Mouse (Mus musculus): ENCODE results near the gene Wdr91. TPM values are rescaled to one million over a fixed set of nuclear protein-coding genes. Genes with fewer than 3 reads are reported as not detected.

The Wdr91 gene
- polyA plus RNA-seq, 1 experiment from 2014 or later: 10.3 TPM

DNA sequence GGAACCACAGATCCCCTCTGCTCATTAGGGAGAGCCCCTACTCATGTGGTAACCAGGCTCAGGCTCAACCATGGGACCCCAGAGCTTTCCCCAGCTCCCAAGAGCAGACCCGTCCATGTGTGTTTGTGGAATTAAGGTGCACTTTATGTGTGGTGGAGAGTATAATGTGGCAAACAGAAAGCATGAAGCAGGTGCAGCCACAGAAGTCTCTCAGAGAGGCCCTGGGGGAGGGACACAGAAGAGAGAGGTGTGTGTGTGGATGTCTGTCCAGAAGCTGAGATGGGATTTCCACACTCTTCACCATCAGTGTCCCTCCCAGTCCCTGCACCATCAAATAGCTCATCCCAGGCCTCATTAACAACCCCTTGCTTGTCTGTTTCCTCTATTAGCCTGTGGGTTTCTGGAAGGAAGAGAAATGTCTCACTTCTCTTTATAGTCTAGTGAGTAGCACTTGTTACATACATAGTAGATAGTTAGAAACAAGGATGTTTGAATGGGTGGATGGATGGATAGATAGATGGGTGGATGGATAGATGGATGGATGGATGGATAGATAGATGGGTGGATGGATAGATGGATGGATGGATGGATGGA, 35.9 kb upstream of the Wdr91 start:
- H3K27ac ChIP-seq (replicated peaks; ENCODE audit: low read depth, low read length): no peak overlapping the region
- ATAC-seq (ENCODE audit: insufficient number of reproducible peaks, low FRiP score, low TSS enrichment, low read depth) (no peak), DNase-seq (ENCODE audit: low spot score) (no peak)
- peaks cover 4% of the 10 kb centered on the region for H3K27me3 ChIP-seq (ENCODE audit: control insufficient read depth, insufficient read depth, low read length)
- no peaks in the 10 kb centered on the region; the same call in 1 of the 2 replicates for H3K9me3 ChIP-seq (ENCODE audit: control insufficient read depth, low read length)
- WGBS: 85% methylated on average over 1 of the region's 1 CpGs
- no peaks in the 10 kb centered on the region for H3K36me3 ChIP-seq (ENCODE audit: control insufficient read depth, insufficient read depth, low read length)
- no peak overlapping the region for H3K4me2 ChIP-seq (ENCODE audit: low read depth, severe bottlenecking)
- no peaks in the 10 kb centered on the region for H3K4me1 ChIP-seq (ENCODE audit: control insufficient read depth, insufficient read depth, low read length)
- H3K9ac ChIP-seq (ENCODE audit: low read length): no peak overlapping the region
- no peak overlapping the region for H3K4me3 ChIP-seq (ENCODE audit: low read depth, low read length)

DNA sequence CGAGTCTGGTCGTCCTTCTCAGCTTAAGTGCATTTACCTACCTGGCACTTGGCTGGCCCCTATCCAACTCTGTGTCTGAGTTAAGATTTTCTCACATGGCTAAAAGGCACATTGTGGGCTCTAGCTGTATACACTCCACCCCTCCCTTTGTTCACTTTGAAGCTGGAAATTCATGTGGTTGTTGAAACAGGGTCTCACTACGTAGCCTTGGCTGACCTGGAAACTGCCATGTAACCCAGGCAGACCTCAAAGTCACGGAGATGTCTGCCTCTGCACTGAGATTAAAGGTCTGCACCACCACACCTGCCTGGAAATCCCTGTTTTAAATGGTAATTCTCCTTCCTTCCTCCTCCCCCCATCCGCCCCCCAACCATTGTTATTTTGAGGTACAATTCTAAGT, 32.8 kb upstream of the Wdr91 start:
- Histone ChIP-seq H3K27ac (replicated peaks; ENCODE audit: low read depth, low read length) (no peak overlapping the region), H3K9me3 (ENCODE audit: control insufficient read depth, low read length) (no peaks in the 10 kb centered on the region; the same call in 1 of the 2 replicates), H3K4me3 (ENCODE audit: low read depth, low read length) (no peak overlapping the region), H3K36me3 (ENCODE audit: control insufficient read depth, insufficient read depth, low read length) (no peaks in the 10 kb centered on the region), H3K4me2 (ENCODE audit: low read depth, severe bottlenecking) (no peak overlapping the region), H3K4me1 (ENCODE audit: control insufficient read depth, insufficient read depth, low read length) (0 out of 2 replicates have a peak, but pooled peaks cover 4% of the 10 kb centered on the region), H3K9ac (ENCODE audit: low read length) (no peak overlapping the region), H3K27me3 (ENCODE audit: control insufficient read depth, insufficient read depth, low read length) (peaks cover under 1% of the 10 kb centered on the region)
- WGBS: 84% methylated on average over 5 of the region's 5 CpGs
- no peak for DNase-seq (ENCODE audit: low spot score)
- ATAC-seq (ENCODE audit: insufficient number of reproducible peaks, low FRiP score, low TSS enrichment, low read depth): no peak

DNA sequence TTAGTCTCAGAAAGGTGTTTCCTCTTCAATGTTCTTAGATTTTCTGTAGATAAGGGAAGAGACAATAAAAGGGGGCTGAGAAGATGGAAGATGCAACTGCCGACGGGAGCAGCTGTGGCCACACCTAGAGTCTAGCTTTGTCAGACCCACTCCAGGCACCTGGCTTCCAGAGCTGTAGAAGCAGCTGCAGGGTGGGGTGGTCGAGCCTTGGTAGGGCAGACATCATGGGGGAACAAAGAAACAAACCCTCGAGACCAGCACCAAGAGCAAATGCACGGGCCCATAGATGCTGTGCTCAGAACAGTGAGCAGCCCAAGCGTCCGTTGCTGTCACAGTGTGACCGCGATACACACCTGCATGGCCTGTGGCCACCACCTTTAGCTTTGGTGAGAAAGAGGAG, 31.8 kb upstream of the Wdr91 start:
- H3K36me3 ChIP-seq (ENCODE audit: control insufficient read depth, insufficient read depth, low read length): no peaks in the 10 kb centered on the region
- WGBS: 85% methylated on average over 9 of the region's 9 CpGs
- no peak overlapping the region for H3K27ac ChIP-seq (replicated peaks; ENCODE audit: low read depth, low read length)
- ATAC-seq (ENCODE audit: insufficient number of reproducible peaks, low FRiP score, low TSS enrichment, low read depth) (no peak), DNase-seq (ENCODE audit: low spot score) (no peak)
- no peak overlapping the region for H3K9ac ChIP-seq (ENCODE audit: low read length)
- H3K4me3 ChIP-seq (ENCODE audit: low read depth, low read length): no peak overlapping the region
- 0 out of 2 replicates have a peak, but pooled peaks cover 4% of the 10 kb centered on the region for H3K4me1 ChIP-seq (ENCODE audit: control insufficient read depth, insufficient read depth, low read length)
- H3K9me3 ChIP-seq (ENCODE audit: control insufficient read depth, low read length): no peaks in the 10 kb centered on the region; the same call in 1 of the 2 replicates
- H3K4me2 ChIP-seq (ENCODE audit: low read depth, severe bottlenecking): no peak overlapping the region
- no peaks in the 10 kb centered on the region for H3K27me3 ChIP-seq (ENCODE audit: control insufficient read depth, insufficient read depth, low read length)

DNA sequence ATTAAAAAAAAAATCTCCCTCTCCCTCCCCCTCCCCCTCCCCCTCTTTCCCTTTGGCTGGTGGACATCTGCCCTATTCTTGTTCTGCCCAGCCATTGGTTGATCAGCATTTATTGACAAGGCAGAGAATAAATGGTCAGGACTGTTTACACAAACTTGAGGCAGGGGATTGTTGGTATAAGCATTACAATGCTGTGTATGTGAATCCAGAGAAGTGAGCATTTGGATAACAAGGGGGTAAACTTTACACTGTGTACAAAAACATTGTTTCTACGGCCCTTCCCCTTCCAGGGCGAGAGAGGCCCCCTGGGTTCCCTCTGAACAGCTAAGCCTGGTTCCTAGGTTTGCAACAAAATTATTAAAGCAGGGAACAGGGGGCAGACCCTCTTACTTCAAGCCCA, 30.8 kb upstream of the Wdr91 start:
- Histone ChIP-seq H3K36me3 (ENCODE audit: control insufficient read depth, insufficient read depth, low read length) (no peaks in the 10 kb centered on the region), H3K9me3 (ENCODE audit: control insufficient read depth, low read length) (no peaks in the 10 kb centered on the region), H3K4me2 (ENCODE audit: low read depth, severe bottlenecking) (no peak overlapping the region), H3K4me3 (ENCODE audit: low read depth, low read length) (no peak overlapping the region), H3K27ac (replicated peaks; ENCODE audit: low read depth, low read length) (no peak overlapping the region), H3K27me3 (ENCODE audit: control insufficient read depth, insufficient read depth, low read length) (no peaks in the 10 kb centered on the region), H3K4me1 (ENCODE audit: control insufficient read depth, insufficient read depth, low read length) (0 out of 2 replicates have a peak, but pooled peaks cover 4% of the 10 kb centered on the region), H3K9ac (ENCODE audit: low read length) (no peak overlapping the region)
- 70% methylated on average over 2 of the region's 2 CpGs for WGBS
- ATAC-seq (ENCODE audit: insufficient number of reproducible peaks, low FRiP score, low TSS enrichment, low read depth) (no peak), DNase-seq (ENCODE audit: low spot score) (no peak)

DNA sequence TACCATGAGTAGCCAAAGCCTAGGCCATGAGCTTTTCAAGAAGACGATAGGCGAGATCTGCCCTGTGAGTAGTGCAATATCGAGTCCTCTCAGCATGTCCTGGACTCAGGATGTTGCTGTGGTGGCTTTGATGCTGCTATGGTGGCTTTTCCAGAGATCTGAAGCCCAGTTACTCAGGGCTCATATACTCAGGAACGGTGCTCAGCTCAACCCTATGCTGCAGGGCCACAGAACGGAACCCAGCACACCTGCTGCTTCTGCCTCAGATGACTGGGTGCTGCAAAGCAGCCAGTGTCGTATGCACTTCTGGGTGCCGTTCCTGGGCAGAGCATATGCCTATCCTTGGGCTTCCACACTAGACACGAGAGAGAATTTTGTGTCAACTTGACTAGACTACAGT, 28.8 kb upstream of the Wdr91 start:
- Histone ChIP-seq H3K27me3 (ENCODE audit: control insufficient read depth, insufficient read depth, low read length) (no peaks in the 10 kb centered on the region), H3K9ac (ENCODE audit: low read length) (no peak overlapping the region), H3K27ac (replicated peaks; ENCODE audit: low read depth, low read length) (no peak overlapping the region), H3K36me3 (ENCODE audit: control insufficient read depth, insufficient read depth, low read length) (no peaks in the 10 kb centered on the region), H3K4me2 (ENCODE audit: low read depth, severe bottlenecking) (no peak overlapping the region), H3K9me3 (ENCODE audit: control insufficient read depth, low read length) (no peaks in the 10 kb centered on the region), H3K4me1 (ENCODE audit: control insufficient read depth, insufficient read depth, low read length) (0 out of 2 replicates have a peak, but pooled peaks cover 4% of the 10 kb centered on the region), H3K4me3 (ENCODE audit: low read depth, low read length) (no peak overlapping the region)
- 87% methylated on average over 8 of the region's 8 CpGs for WGBS
- DNase-seq (ENCODE audit: low spot score) (no peak), ATAC-seq (ENCODE audit: insufficient number of reproducible peaks, low FRiP score, low TSS enrichment, low read depth) (no peak)

DNA sequence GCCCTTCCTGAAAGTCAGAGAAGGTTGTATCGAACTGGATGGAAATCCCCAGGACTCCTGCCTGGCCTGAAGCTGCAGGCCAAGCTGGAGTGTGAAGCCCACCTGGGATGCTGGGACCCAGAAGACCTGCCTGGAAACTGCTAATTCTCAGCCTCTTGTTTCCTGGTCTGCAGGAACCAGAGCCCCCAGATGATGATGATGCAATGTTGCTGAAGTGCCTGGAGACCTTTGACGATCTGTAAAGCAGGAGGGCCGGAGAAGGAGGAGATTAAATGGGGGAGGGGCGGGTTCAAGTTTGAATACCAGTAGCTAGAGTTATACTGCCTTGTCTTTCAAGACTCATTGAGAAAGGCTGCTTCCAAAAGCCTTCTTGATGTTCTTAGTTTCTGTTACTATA, 28.3 kb upstream of the Wdr91 start:
- ATAC-seq (ENCODE audit: insufficient number of reproducible peaks, low FRiP score, low TSS enrichment, low read depth) (no peak), DNase-seq (ENCODE audit: low spot score) (no peak)
- Histone ChIP-seq H3K9me3 (ENCODE audit: control insufficient read depth, low read length) (no peaks in the 10 kb centered on the region), H3K36me3 (ENCODE audit: control insufficient read depth, insufficient read depth, low read length) (no peaks in the 10 kb centered on the region), H3K4me3 (ENCODE audit: low read depth, low read length) (no peak overlapping the region), H3K9ac (ENCODE audit: low read length) (no peak overlapping the region), H3K27me3 (ENCODE audit: control insufficient read depth, insufficient read depth, low read length) (no peaks in the 10 kb centered on the region), H3K4me2 (ENCODE audit: low read depth, severe bottlenecking) (no peak overlapping the region), H3K4me1 (ENCODE audit: control insufficient read depth, insufficient read depth, low read length) (0 out of 2 replicates have a peak, but pooled peaks cover 4% of the 10 kb centered on the region), H3K27ac (replicated peaks; ENCODE audit: low read depth, low read length) (no peak overlapping the region)
- WGBS: 43% methylated on average over 4 of the region's 4 CpGs

DNA sequence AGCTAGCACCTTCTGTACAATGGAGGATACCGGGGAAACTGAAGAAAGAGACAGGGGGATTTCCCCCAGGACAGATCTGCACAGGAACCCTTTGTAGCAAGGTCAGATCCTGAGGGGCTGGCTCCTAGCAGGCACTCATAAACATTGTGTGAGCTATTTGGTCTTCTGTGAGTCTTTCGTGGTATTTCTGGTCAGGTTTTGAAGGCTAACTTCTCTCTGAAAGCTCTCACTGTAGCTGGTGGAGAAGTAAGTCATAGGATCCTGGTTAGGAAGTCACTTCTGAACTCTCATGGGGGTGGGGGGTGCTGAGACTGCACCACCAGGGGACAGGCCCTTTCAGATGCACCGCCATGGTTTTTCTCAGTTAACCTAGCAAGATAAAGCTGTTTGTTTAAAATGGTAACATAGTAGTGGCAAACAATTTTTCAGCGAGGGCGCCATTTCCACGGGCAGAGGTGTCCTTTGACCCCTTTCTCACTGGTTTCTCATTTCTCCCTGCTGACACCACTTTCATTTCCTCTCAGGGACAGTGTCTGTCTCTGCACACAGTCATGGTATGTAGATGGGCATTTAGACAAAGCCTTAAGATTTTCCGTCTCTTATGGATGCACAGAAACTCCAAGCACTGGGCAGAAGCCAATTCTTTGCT, 27.7 kb upstream of the Wdr91 start:
- Histone ChIP-seq H3K27ac (replicated peaks; ENCODE audit: low read depth, low read length) (no peak overlapping the region), H3K9me3 (ENCODE audit: control insufficient read depth, low read length) (no peaks in the 10 kb centered on the region), H3K36me3 (ENCODE audit: control insufficient read depth, insufficient read depth, low read length) (no peaks in the 10 kb centered on the region), H3K4me3 (ENCODE audit: low read depth, low read length) (no peak overlapping the region), H3K4me1 (ENCODE audit: control insufficient read depth, insufficient read depth, low read length) (0 out of 2 replicates have a peak, but pooled peaks cover 4% of the 10 kb centered on the region), H3K4me2 (ENCODE audit: low read depth, severe bottlenecking) (no peak overlapping the region), H3K9ac (ENCODE audit: low read length) (no peak overlapping the region), H3K27me3 (ENCODE audit: control insufficient read depth, insufficient read depth, low read length) (no peaks in the 10 kb centered on the region)
- 73% methylated on average over 7 of the region's 7 CpGs for WGBS
- DNase-seq (ENCODE audit: low spot score) (no peak), ATAC-seq (ENCODE audit: insufficient number of reproducible peaks, low FRiP score, low TSS enrichment, low read depth) (no peak)

DNA sequence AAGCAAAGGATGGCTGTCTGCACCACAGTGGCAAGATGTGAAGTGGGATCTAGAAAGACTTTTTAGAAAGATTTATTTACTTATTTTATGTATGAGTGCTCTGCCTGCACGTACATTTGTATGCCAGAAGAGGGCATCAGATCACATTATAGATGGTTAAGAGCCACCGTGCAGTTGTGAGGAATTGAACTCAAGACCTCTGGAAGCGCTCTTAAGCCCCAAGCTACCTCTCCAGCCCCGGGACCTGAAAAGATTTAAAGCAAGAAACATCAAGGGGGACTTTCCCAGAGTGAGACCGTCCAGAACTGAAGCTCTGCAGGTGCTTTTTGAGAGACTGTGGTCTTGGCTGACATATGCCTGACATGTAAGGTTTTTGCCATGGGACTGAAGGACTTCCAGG, 26.1 kb upstream of the Wdr91 start:
- WGBS: 70% methylated on average over 5 of the region's 5 CpGs
- H3K36me3 ChIP-seq (ENCODE audit: control insufficient read depth, insufficient read depth, low read length): no peaks in the 10 kb centered on the region
- no peak overlapping the region for H3K4me3 ChIP-seq (ENCODE audit: low read depth, low read length)
- H3K27ac ChIP-seq (replicated peaks; ENCODE audit: low read depth, low read length): no peak overlapping the region
- H3K27me3 ChIP-seq (ENCODE audit: control insufficient read depth, insufficient read depth, low read length): no peaks in the 10 kb centered on the region
- H3K4me2 ChIP-seq (ENCODE audit: low read depth, severe bottlenecking): no peak overlapping the region
- 0 out of 2 replicates have a peak, but pooled peaks cover 4% of the 10 kb centered on the region for H3K4me1 ChIP-seq (ENCODE audit: control insufficient read depth, insufficient read depth, low read length)
- no peak overlapping the region for H3K9ac ChIP-seq (ENCODE audit: low read length)
- H3K9me3 ChIP-seq (ENCODE audit: control insufficient read depth, low read length): no peaks in the 10 kb centered on the region
- ATAC-seq (ENCODE audit: insufficient number of reproducible peaks, low FRiP score, low TSS enrichment, low read depth): no peak
- DNase-seq (ENCODE audit: low spot score): no peak
